In genomic region chr11:95125366-95125948, GRCm38 (mm10) we compare ENCODE assay signal across 29 mouse cellular contexts. TPM values are rescaled to one million over a fixed set of nuclear protein-coding genes. Genes with fewer than 3 reads are reported as not detected.
DNase-seq lines count a peak whose midpoint lies in the region; ATAC-seq lines count a peak whose summit lies in the region.
"Had no signal": no experiment of that assay in that cellular context is flagged by ENCODE, and none has a peak within 500 bp of the region (broad histone marks: within the 10 kb centered on the region; RNA-seq: fewer than 3 reads in every experiment).

No protein-coding gene starts in this region.

- ATAC-seq in kidney, embryonic 16.5 days (ENCODE audit: low FRiP score, low TSS enrichment): peak; percentile 19; the same call in 1 of the 2 replicates
- no peak for ATAC-seq in neural tube, embryonic 11.5 days (ENCODE audit: insufficient read depth, low FRiP score, low TSS enrichment)
- peak; percentile 27; the same call in 1 of the 2 replicates for ATAC-seq in embryonic facial prominence, embryonic 13.5 days (ENCODE audit: insufficient number of reproducible peaks, insufficient read depth, low FRiP score, low TSS enrichment, low read depth)
- ATAC-seq in limb, embryonic 15.5 days (ENCODE audit: insufficient number of reproducible peaks, low FRiP score, low TSS enrichment, low read depth): 0 out of 2 replicates have a peak, but pooled peaks have one; percentile 13
- ATAC-seq: intestine, postnatal 0 days had no signal

- H3K9ac ChIP-seq in kidney, embryonic 16.5 days (replicated peaks; ENCODE audit: low read length): no peak overlapping the region
- no peak overlapping the region for H3K9ac ChIP-seq in neural tube, embryonic 11.5 days (ENCODE audit: low read length)
- H3K9ac ChIP-seq in embryonic facial prominence, embryonic 13.5 days: no peak overlapping the region
- H3K9ac ChIP-seq in limb, embryonic 15.5 days: no peak overlapping the region
- H3K9ac ChIP-seq: stomach, embryonic 15.5 days had no signal

- H3K4me1 ChIP-seq in kidney, embryonic 16.5 days (ENCODE audit: insufficient read depth, low read length): peaks cover 33% of the 10 kb centered on the region
- H3K4me1 ChIP-seq in neural tube, embryonic 11.5 days (ENCODE audit: control insufficient read depth, insufficient read depth, low read length): no peaks in the 10 kb centered on the region; the same call in 1 of the 2 replicates
- peaks cover 50% of the 10 kb centered on the region for H3K4me1 ChIP-seq in embryonic facial prominence, embryonic 13.5 days
- peaks cover 41% of the 10 kb centered on the region for H3K4me1 ChIP-seq in limb, embryonic 15.5 days

- H3K4me3 ChIP-seq in kidney, embryonic 16.5 days (ENCODE audit: low read length): no peak overlapping the region
- H3K4me3 ChIP-seq in neural tube, embryonic 11.5 days (ENCODE audit: low read depth, low read length): no peak overlapping the region
- H3K4me3 ChIP-seq in embryonic facial prominence, embryonic 13.5 days: no peak overlapping the region
- H3K4me3 ChIP-seq in limb, embryonic 15.5 days: no peak overlapping the region
- H3K4me3 ChIP-seq: erythroblast, embryonic 14.5 days; stomach, embryonic 15.5 days had no signal

- no peak for DNase-seq in kidney, adult 8-10 months
- DNase-seq in neural tube, embryonic 11.5 days (ENCODE audit: low spot score): peak; percentile 26
- no peak for DNase-seq in neural tube, embryonic 10.5 days (ENCODE audit: extremely low spot score, low spot score)
- no peak for DNase-seq in layer of hippocampus, adult 18-20 months (ENCODE audit: low spot score in 2 of 2)
- DNase-seq in testis, postnatal 14 days (ENCODE audit: low spot score): no peak
- DNase-seq: adrenal gland, adult 8-10 months; cerebellum, adult 2 months; cerebellum, postnatal 14 days; left cerebral cortex, postnatal 4 days; lung, postnatal 4 days; right cerebral cortex, postnatal 25 days; thymus, postnatal 14 days had no signal

- 20% methylated on average over 7 of the region's 7 CpGs for WGBS in kidney, embryonic 16.5 days
- 13% methylated on average over 7 of the region's 7 CpGs for WGBS in neural tube, embryonic 11.5 days
- 25% methylated on average over 7 of the region's 7 CpGs for WGBS in embryonic facial prominence, embryonic 13.5 days
- 26% methylated on average over 7 of the region's 7 CpGs for WGBS in limb, embryonic 15.5 days

- no peaks in the 10 kb centered on the region for H3K36me3 ChIP-seq in kidney, embryonic 16.5 days (ENCODE audit: insufficient read depth, low read length)
- H3K36me3 ChIP-seq in neural tube, embryonic 11.5 days (ENCODE audit: control insufficient read depth, insufficient read depth, low read length): no peaks in the 10 kb centered on the region
- peaks cover 8% of the 10 kb centered on the region; the same call in 1 of the 2 replicates for H3K36me3 ChIP-seq in embryonic facial prominence, embryonic 13.5 days
- no peaks in the 10 kb centered on the region for H3K36me3 ChIP-seq in limb, embryonic 15.5 days
- H3K36me3 ChIP-seq: G1E; stomach, embryonic 15.5 days had no signal

- no peak overlapping the region for H3K4me2 ChIP-seq in kidney, embryonic 16.5 days (replicated peaks; ENCODE audit: low read depth, low read length)
- H3K4me2 ChIP-seq in neural tube, embryonic 11.5 days (ENCODE audit: low read depth): no peak overlapping the region
- H3K4me2 ChIP-seq in embryonic facial prominence, embryonic 13.5 days: peak overlapping the region; percentile 27
- H3K4me2 ChIP-seq in limb, embryonic 15.5 days: no peak overlapping the region
- H3K4me2 ChIP-seq: hindbrain, embryonic 14.5 days had no signal

- H3K27me3 ChIP-seq in kidney, embryonic 16.5 days (ENCODE audit: insufficient read depth, low read length): peaks cover 64% of the 10 kb centered on the region
- H3K27me3 ChIP-seq in neural tube, embryonic 11.5 days (ENCODE audit: control insufficient read depth, insufficient read depth, low read length): peaks cover 58% of the 10 kb centered on the region
- H3K27me3 ChIP-seq in embryonic facial prominence, embryonic 13.5 days: peaks cover 73% of the 10 kb centered on the region
- H3K27me3 ChIP-seq in limb, embryonic 15.5 days: peaks cover 58% of the 10 kb centered on the region

- no peak overlapping the region for H3K27ac ChIP-seq in kidney, embryonic 16.5 days (ENCODE audit: low read length)
- H3K27ac ChIP-seq in neural tube, embryonic 11.5 days (ENCODE audit: low read depth, low read length): no peak overlapping the region
- H3K27ac ChIP-seq in embryonic facial prominence, embryonic 13.5 days: peak overlapping the region; percentile 34; the same call in 1 of the 2 replicates
- no peak overlapping the region for H3K27ac ChIP-seq in limb, embryonic 15.5 days
- H3K27ac ChIP-seq: hindbrain, embryonic 14.5 days; kidney, postnatal 0 days had no signal

- no peaks in the 10 kb centered on the region for H3K9me3 ChIP-seq in kidney, embryonic 16.5 days (ENCODE audit: low read length)
- H3K9me3 ChIP-seq in neural tube, embryonic 11.5 days (ENCODE audit: control insufficient read depth, low read length): no peaks in the 10 kb centered on the region
- no peaks in the 10 kb centered on the region for H3K9me3 ChIP-seq in embryonic facial prominence, embryonic 13.5 days
- no peaks in the 10 kb centered on the region for H3K9me3 ChIP-seq in limb, embryonic 15.5 days
- H3K9me3 ChIP-seq: G1E; stomach, embryonic 15.5 days had no signal

RNA-seq across cellular contexts. Expression of gene Dlx3, which starts 5.5 kb away (rescaled TPM):
- polyA plus RNA-seq in kidney, embryonic 16.5 days (2015; fragmentation: Nextera tagmentation; extraction: Ambion mirVana): 1.1 TPM in 2 replicates
- 1.8 and 2.2 TPM in 2 replicates for polyA plus RNA-seq in neural tube, embryonic 11.5 days (2014; fragmentation: Nextera tagmentation; extraction: Ambion mirVana)
- polyA plus RNA-seq in embryonic facial prominence, embryonic 13.5 days (2015; fragmentation: Nextera tagmentation; extraction: Ambion mirVana): 21.5 and 30.8 TPM in 2 replicates
- polyA plus RNA-seq in limb, embryonic 15.5 days (2015; fragmentation: Nextera tagmentation; extraction: Ambion mirVana): 17.7 and 20.9 TPM in 2 replicates
- total RNA-seq in layer of hippocampus, adult 18-20 months (2021): not detected
- total RNA-seq: adrenal gland, adult 8-10 months; gastrocnemius, adult 8-10 months; granulocyte monocyte progenitor cell, adult 5-6 weeks; hematopoietic stem cell, adult 5-6 weeks; layer of hippocampus, postnatal 14 days; left cerebral cortex, postnatal 4 days had no signal
- polyA plus RNA-seq: cortical plate, adult 2 months; erythroblast, embryonic 14.5 days; G1E; liver, embryonic 16.5 days; neural tube, embryonic 14.5 days had no signal

RNA-seq across cellular contexts. Expression of gene Dlx4, which starts 20.6 kb away (rescaled TPM):
- 0.08 TPM in 1 of 2 replicates, not detected in the other for polyA plus RNA-seq in kidney, embryonic 16.5 days (2015; fragmentation: Nextera tagmentation; extraction: Ambion mirVana)
- polyA plus RNA-seq in neural tube, embryonic 11.5 days (2014; fragmentation: Nextera tagmentation; extraction: Ambion mirVana): 0.11 TPM in 1 of 2 replicates, not detected in the other
- polyA plus RNA-seq in embryonic facial prominence, embryonic 13.5 days (2015; fragmentation: Nextera tagmentation; extraction: Ambion mirVana): 3.0 and 3.8 TPM in 2 replicates
- 3.3 and 4.4 TPM in 2 replicates for polyA plus RNA-seq in limb, embryonic 15.5 days (2015; fragmentation: Nextera tagmentation; extraction: Ambion mirVana)
- under 1 TPM; 0.13 to 0.17 TPM for total RNA-seq in layer of hippocampus, adult 18-20 months (2021)
- total RNA-seq: gastrocnemius, adult 8-10 months; granulocyte monocyte progenitor cell, adult 5-6 weeks; hematopoietic stem cell, adult 5-6 weeks; layer of hippocampus, postnatal 14 days had no signal
- polyA plus RNA-seq: erythroblast, embryonic 14.5 days; forebrain, embryonic 16.5 days; G1E; hindbrain, embryonic 14.5 days; intestine, postnatal 0 days; kidney, postnatal 0 days; neural tube, embryonic 14.5 days had no signal

RNA-seq across cellular contexts. Expression of gene Itga3, which starts 48.9 kb away (rescaled TPM):
- polyA plus RNA-seq in kidney, embryonic 16.5 days (2015; fragmentation: Nextera tagmentation; extraction: Ambion mirVana): 25.5 and 25.8 TPM in 2 replicates
- polyA plus RNA-seq in neural tube, embryonic 11.5 days (2014; fragmentation: Nextera tagmentation; extraction: Ambion mirVana): 4.9 and 5.2 TPM in 2 replicates
- 7.0 and 9.2 TPM in 2 replicates for polyA plus RNA-seq in embryonic facial prominence, embryonic 13.5 days (2015; fragmentation: Nextera tagmentation; extraction: Ambion mirVana)
- polyA plus RNA-seq in limb, embryonic 15.5 days (2015; fragmentation: Nextera tagmentation; extraction: Ambion mirVana): 8.9 and 9.5 TPM in 2 replicates
- 10 to 100 TPM; 11.2 to 14.0 TPM for total RNA-seq in layer of hippocampus, adult 18-20 months (2021)
- total RNA-seq: granulocyte monocyte progenitor cell, adult 5-6 weeks had no signal
- polyA plus RNA-seq: G1E had no signal
